Mouse (Mus musculus) neural tube, embryonic 11.5 days (tissue): ENCODE measurements around the gene Lrig1. TPM values are rescaled to one million over a fixed set of nuclear protein-coding genes. Genes with fewer than 3 reads are reported as not detected.

ENCODE experiments used
- ATAC-seq: fragments of 200-750 bp; cut with Nextera tagmentation; 2 replicates; pipeline ENCODE4 v1.8.0; 2017; ENCODE audit warnings: moderate number of reproducible peaks, mild to moderate bottlenecking, moderate TSS enrichment, moderate library complexity; ENCODE audit not compliant: insufficient read depth, low FRiP score, low TSS enrichment
- DNase-seq: peaks from one replicate; pipeline ENCODE4 v3.0.0-alpha.2; 2015; ENCODE audit warnings: low spot score
- H3K27ac ChIP-seq: fragments of 300-500 bp; sonication (generic); 2 replicates; pipeline ENCODE4 v1.5.1; 2014; ENCODE audit warnings: low read depth, mild to moderate bottlenecking, low read length
- H3K27me3 ChIP-seq: fragments of 300-500 bp; sonication (generic); 2 replicates; pipeline ENCODE4 v1.6.1; 2014; ENCODE audit warnings: mild to moderate bottlenecking, low read length, mixed read lengths; ENCODE audit not compliant: control insufficient read depth, insufficient read depth
- H3K36me3 ChIP-seq: fragments of 300-500 bp; sonication (generic); 2 replicates; pipeline ENCODE4 v1.6.1; 2014; ENCODE audit warnings: mild to moderate bottlenecking, low read length, moderate library complexity, mixed read lengths; ENCODE audit not compliant: control insufficient read depth, insufficient read depth
- H3K4me1 ChIP-seq: fragments of 300-500 bp; sonication (generic); 2 replicates; pipeline ENCODE4 v1.6.1; 2014; ENCODE audit warnings: low read length, mixed read lengths; ENCODE audit not compliant: control insufficient read depth, insufficient read depth
- H3K4me2 ChIP-seq: fragments of 300-500 bp; sonication (generic); 2 replicates; pipeline ENCODE4 v1.6.1; 2014; ENCODE audit warnings: low read depth, mild to moderate bottlenecking, moderate library complexity
- H3K4me3 ChIP-seq: fragments of 300-500 bp; sonication (generic); 2 replicates; pipeline ENCODE4 v1.5.1; 2014; ENCODE audit warnings: low read depth, low read length
- H3K9ac ChIP-seq: fragments of 300-500 bp; sonication (generic); 2 replicates; pipeline ENCODE4 v1.6.1; 2014; ENCODE audit warnings: mild to moderate bottlenecking, low read length
- H3K9me3 ChIP-seq: fragments of 300-500 bp; sonication (generic); 2 replicates; pipeline ENCODE4 v1.6.1; 2016; ENCODE audit warnings: low read length; ENCODE audit not compliant: control insufficient read depth
- WGBS: fragments of 180-500 bp; shearing (Covaris S2); extraction: QIAGEN DNeasy Blood & Tissue Kit; methylation state at CpG from one replicate; pipeline ENCODE4 v1.1.7; 2014; 5-methylcytosine and 5-hydroxymethylcytosine counted together
- polyA plus RNA-seq: library from polyadenylated mRNA; unstranded; fragments of >200 nt; fragmentation: Nextera tagmentation; extraction: Ambion mirVana; gene quantifications from 2 replicates; pipeline ENCODE4 v1.2.1, GENCODE M21; 2014

Gene Lrig1
- polyA plus RNA-seq, 1 experiment from 2014 or later: 29.6 TPM

DNA sequence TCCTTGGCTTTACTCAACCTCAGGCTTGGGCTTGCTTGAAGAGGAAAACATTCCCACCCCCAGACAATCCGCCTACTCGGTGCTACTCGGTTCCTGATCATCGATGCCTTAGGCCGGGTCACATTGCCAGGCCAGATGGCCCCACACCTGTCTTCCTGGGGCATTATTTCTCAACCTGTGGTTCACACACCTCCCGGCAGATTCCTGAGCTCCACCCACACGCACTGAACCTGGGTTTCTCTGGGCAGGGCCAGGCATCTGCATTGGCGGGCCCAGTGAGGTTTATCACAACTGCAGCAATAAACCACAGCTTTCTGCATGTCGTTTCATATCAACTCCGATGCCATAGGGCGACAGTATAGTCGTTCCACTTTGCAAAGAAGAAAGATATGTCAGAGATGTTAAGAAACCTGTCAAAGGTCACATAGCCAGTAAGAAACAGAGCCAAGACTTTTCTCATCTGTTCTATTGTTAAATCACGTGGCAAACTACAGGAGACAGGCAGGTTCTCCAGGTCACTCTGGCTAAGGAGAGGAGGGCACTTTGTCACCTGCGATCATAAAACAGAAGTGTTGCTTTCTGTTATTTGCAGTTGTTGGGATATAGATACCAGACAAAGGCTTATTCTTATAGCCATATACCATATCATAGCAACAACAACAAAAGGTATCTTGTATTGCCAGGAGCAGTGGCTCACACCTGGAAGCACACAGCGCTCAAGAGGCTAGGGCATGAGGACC, 18.8 kb upstream of the Lrig1 start:
- ATAC-seq: no peak
- WGBS: 86% methylated on average over 15 of the region's 15 CpGs

DNA sequence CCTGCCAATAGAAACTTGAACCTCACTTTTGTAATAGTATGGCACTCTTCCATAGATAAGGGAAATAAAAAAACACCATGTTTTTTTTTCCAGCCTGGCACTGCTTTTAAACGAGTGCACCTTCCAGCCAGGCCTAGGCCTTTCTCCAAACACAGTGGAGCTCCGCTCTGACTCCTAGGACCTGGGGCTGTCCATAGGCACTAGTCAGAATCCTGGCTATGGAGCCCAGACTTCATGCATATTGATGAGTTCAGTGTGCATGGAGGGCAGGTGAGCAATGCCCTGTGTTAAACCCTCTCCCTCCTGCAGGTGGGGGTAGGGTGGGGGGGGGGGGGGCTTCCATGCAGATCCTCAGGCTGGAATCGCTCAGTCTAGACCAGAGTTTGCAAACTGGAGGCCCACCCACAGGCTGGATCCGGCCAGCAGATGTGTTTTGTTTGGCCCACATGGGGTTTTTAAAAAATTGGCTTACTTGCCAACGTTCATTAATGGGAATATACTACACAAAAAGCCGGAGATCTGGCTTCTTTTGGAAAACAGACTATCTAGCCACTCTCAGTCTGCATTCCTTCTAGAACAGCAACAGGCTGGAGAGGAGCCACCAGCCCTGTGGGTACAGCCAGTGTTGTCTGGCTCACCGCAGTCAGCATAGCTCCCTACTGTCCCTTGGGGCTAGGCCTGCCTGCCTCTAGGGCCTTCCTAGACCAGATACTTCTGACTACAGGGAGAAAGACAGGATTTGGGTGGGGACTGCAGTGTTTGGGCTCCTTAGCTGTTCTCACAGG, 17.9 kb upstream of the Lrig1 start:
- ATAC-seq (no peak), DNase-seq (no peak)
- Histone ChIP-seq H3K9ac (no peak overlapping the region), H3K4me3 (no peak overlapping the region), H3K27ac (no peak overlapping the region), H3K4me1 (no peaks in the 10 kb centered on the region), H3K36me3 (no peaks in the 10 kb centered on the region), H3K9me3 (no peaks in the 10 kb centered on the region), H3K4me2 (no peak overlapping the region), H3K27me3 (no peaks in the 10 kb centered on the region)
- WGBS: 71% methylated on average over 7 of the region's 7 CpGs

More for the DNA sequence above, 18.8 kb upstream of the Lrig1 start:
- H3K4me2 ChIP-seq: no peak overlapping the region
- DNase-seq: no peak
- H3K4me3 ChIP-seq: no peak overlapping the region
- no peak overlapping the region for H3K27ac ChIP-seq
- H3K27me3 ChIP-seq: no peaks in the 10 kb centered on the region
- no peaks in the 10 kb centered on the region for H3K4me1 ChIP-seq
- no peaks in the 10 kb centered on the region for H3K9me3 ChIP-seq
- no peaks in the 10 kb centered on the region for H3K36me3 ChIP-seq
- H3K9ac ChIP-seq: no peak overlapping the region

- no peaks in the 10 kb centered on the region for H3K36me3 ChIP-seq
- H3K4me2 ChIP-seq: no peak overlapping the region
- no peak overlapping the region for H3K9ac ChIP-seq
- H3K4me1 ChIP-seq: no peaks in the 10 kb centered on the region
- H3K9me3 ChIP-seq: no peaks in the 10 kb centered on the region
- ATAC-seq: no peak
- no peaks in the 10 kb centered on the region for H3K27me3 ChIP-seq
- DNase-seq: no peak
- no peak overlapping the region for H3K4me3 ChIP-seq
- H3K27ac ChIP-seq: no peak overlapping the region
- 8% methylated on average over 4 of the region's 4 CpGs for WGBS
Measured at GRCm38 (mm10) chr6:94715645-94715940, 15.6 kb upstream of the Lrig1 start.

DNA sequence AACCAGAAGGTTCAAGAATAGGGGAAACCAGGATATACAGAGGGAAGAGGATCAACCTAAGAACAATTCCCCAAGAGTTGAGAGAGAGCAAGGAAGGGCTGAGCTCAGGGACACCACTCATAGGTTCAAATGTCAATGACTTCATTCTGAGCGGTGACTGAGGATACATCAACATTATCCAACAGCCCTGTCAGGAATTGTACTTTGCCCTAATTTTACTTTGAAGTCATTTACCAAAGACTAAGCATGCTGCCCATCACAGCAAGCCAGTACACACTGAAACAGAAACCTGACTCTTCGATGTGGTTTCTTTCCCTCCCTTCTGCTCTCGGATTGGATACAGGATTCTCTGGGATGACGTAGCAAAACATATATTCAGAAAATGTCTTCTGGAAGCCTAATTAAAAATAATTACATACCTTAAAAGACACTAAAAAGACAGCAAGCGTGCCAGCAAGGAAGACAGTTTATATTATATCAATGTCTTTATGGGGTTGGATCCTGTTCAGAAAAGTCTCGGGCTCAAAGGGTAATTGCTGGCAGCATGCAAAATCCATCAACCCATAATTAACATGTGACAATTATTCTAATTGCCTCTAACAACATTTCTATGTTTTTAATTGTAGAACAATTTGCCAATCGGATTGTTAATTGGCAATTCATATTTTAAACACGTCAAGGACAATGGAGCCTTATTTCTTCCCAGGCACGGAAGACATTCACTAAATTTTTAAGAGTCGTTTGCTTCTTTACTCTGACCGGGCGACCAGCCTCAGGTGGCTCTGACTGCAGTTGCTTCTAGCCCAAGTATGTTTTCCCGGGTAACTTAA, 15.1 kb upstream of the Lrig1 start:
- Histone ChIP-seq H3K9ac (no peak overlapping the region), H3K4me3 (no peak overlapping the region), H3K36me3 (no peaks in the 10 kb centered on the region), H3K4me2 (no peak overlapping the region), H3K9me3 (no peaks in the 10 kb centered on the region), H3K27ac (no peak overlapping the region), H3K27me3 (no peaks in the 10 kb centered on the region), H3K4me1 (no peaks in the 10 kb centered on the region)
- DNase-seq (no peak), ATAC-seq (no peak)
- WGBS: 33% methylated on average over 13 of the region's 13 CpGs

- H3K27ac ChIP-seq: no peak overlapping the region
- ATAC-seq (no peak), DNase-seq (no peak)
- H3K36me3 ChIP-seq: no peaks in the 10 kb centered on the region
- H3K9ac ChIP-seq: no peak overlapping the region
- no peaks in the 10 kb centered on the region for H3K4me1 ChIP-seq
- no peak overlapping the region for H3K4me2 ChIP-seq
- H3K27me3 ChIP-seq: no peaks in the 10 kb centered on the region
- 47% methylated on average over 3 of the region's 3 CpGs for WGBS
- H3K9me3 ChIP-seq: no peaks in the 10 kb centered on the region
- H3K4me3 ChIP-seq: no peak overlapping the region
Measured at GRCm38 (mm10) chr6:94709832-94710231, 9.9 kb upstream of the Lrig1 start.

DNA sequence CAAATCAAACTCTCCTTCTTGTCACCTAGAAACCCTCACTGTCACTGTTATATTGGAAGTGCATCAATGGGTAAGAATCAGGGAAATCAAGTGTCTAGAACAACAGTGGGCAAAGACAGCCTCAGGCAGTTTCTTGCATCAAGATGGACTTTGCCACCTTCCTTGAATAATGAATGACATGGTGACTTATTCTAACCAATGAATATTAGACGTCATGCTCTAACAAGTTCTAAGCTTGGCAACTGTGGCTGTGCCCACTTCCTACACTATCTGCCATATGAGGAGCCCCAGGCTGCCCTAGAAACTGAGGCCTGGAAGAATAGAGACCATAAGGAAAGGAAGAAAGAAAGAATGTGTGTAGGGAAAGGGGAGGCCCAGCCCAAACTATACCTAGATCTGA, 9.2 kb upstream of the Lrig1 start:
- no peak for ATAC-seq
- no peaks in the 10 kb centered on the region for H3K9me3 ChIP-seq
- H3K27me3 ChIP-seq: no peaks in the 10 kb centered on the region
- no peaks in the 10 kb centered on the region for H3K36me3 ChIP-seq
- no peaks in the 10 kb centered on the region for H3K4me1 ChIP-seq
- H3K4me3 ChIP-seq: no peak overlapping the region
- DNase-seq: no peak
- no peak overlapping the region for H3K9ac ChIP-seq
- 85% methylated on average over 1 of the region's 1 CpGs for WGBS
- H3K27ac ChIP-seq: no peak overlapping the region
- H3K4me2 ChIP-seq: no peak overlapping the region

- H3K9me3 ChIP-seq: no peaks in the 10 kb centered on the region
- no peak overlapping the region for H3K4me2 ChIP-seq
- no peak overlapping the region for H3K9ac ChIP-seq
- no peaks in the 10 kb centered on the region for H3K36me3 ChIP-seq
- H3K27me3 ChIP-seq: no peaks in the 10 kb centered on the region
- no peak overlapping the region for H3K4me3 ChIP-seq
- H3K4me1 ChIP-seq: no peaks in the 10 kb centered on the region
- no peak for ATAC-seq
- no peak for DNase-seq
- H3K27ac ChIP-seq: no peak overlapping the region
- WGBS: 78% methylated on average over 5 of the region's 5 CpGs
Measured at GRCm38 (mm10) chr6:94707254-94707653, 7.3 kb upstream of the Lrig1 start.

DNA sequence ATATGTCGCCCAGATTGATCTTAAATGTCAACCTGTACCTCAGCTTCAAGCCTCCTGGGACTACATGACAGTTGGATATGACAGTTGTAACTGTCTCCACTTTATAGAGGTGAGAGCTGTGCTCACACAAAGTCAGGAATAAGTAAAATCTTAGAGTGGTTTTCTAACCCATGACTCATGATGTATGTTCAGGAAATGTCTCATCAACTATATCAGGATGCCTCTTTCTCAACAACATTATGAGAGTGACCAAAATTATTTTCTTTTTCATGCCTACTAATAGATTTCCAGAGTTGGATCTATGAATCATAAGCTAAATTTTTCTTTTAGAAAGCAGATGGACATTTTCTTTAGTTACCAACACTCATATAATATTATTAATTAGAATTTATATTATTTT, 6.0 kb upstream of the Lrig1 start:
- Histone ChIP-seq H3K9ac (no peak overlapping the region), H3K36me3 (no peaks in the 10 kb centered on the region), H3K4me2 (no peak overlapping the region), H3K4me1 (peaks cover 5% of the 10 kb centered on the region; the same call in 1 of the 2 replicates), H3K4me3 (no peak overlapping the region), H3K27ac (no peak overlapping the region), H3K27me3 (no peaks in the 10 kb centered on the region), H3K9me3 (no peaks in the 10 kb centered on the region)
- no peak for ATAC-seq
- WGBS: 81% methylated on average over 1 of the region's 1 CpGs
- DNase-seq: no peak
